Mouse (Mus musculus): ENCODE results near the gene Depp1. TPM values are rescaled to one million over a fixed set of nuclear protein-coding genes. Genes with fewer than 3 reads are reported as not detected.

Depp1 gene
- polyA plus RNA-seq, 1 experiment from 2014 or later, result 38.5 TPM

DNA sequence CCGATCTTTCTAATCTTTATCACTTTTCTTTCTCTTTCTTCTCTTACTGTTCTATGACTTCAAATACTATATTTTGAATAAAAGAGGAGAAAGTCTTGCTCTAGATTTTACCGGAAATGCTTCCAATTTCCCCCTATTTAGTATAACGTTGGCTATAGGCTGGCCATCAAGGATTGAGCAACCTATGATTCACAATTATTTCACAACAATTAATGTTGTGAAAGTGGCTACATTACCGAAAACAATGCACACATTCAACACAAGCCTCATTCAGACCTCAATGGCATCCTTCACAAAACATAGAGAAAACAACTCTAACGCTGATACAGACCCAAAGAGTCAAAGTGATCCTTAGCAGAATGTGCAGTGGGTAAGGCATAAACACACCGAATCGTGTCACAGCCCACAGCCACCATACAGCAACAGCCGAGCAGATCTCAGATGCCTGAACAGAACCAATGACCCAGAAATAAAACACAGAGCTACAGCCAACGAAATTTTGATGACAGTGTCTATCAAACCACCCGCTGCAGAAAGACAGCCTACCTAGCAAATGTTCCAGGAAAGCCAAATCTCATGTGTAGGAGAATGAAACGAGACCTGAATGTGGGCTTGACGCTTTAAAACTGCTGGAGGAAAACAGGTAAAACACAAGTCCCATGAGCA, 15.8 kb downstream of the Depp1 start:
- Histone ChIP-seq H3K4me3 (ENCODE audit: low read length) (no peak overlapping the region), H3K27me3 (ENCODE audit: insufficient read depth, low read length) (no peaks in the 10 kb centered on the region), H3K9me3 (ENCODE audit: low read length) (no peaks in the 10 kb centered on the region), H3K9ac (replicated peaks; ENCODE audit: low read length) (no peak overlapping the region), H3K36me3 (ENCODE audit: insufficient read depth, low read length) (no peaks in the 10 kb centered on the region), H3K4me1 (ENCODE audit: insufficient read depth, low read length) (peaks cover 10% of the 10 kb centered on the region; the same call in 1 of the 2 replicates), H3K27ac (ENCODE audit: low read length) (no peak overlapping the region), H3K4me2 (replicated peaks; ENCODE audit: low read depth, low read length) (no peak overlapping the region)
- no peak for ATAC-seq (ENCODE audit: low FRiP score, low TSS enrichment)
- WGBS, result 77% methylated on average over 12 of the region's 12 CpGs

DNA sequence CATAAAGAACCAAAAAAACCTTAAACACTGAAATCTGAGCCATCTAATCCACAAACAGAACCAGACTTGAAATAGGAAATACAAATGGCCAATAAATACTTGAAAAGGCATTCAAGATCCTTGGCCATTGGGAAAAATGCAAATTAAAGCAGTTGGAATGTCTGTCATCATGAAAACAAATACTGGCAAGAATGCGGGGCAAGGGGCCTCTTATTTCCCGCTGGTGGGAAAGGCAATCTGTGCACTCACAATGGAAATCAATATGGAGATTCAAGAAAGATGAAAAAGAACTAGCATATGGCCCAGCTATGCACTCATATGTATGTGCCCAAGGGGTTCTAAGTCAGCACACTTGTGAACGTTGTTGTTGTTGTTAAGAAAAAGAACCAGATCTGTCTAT, 16.5 kb downstream of the Depp1 start:
- Histone ChIP-seq H3K4me1 (ENCODE audit: insufficient read depth, low read length) (peaks cover 10% of the 10 kb centered on the region; the same call in 1 of the 2 replicates), H3K9me3 (ENCODE audit: low read length) (no peaks in the 10 kb centered on the region), H3K4me3 (ENCODE audit: low read length) (no peak overlapping the region), H3K4me2 (replicated peaks; ENCODE audit: low read depth, low read length) (no peak overlapping the region), H3K27ac (ENCODE audit: low read length) (no peak overlapping the region), H3K36me3 (ENCODE audit: insufficient read depth, low read length) (no peaks in the 10 kb centered on the region), H3K27me3 (ENCODE audit: insufficient read depth, low read length) (no peaks in the 10 kb centered on the region), H3K9ac (replicated peaks; ENCODE audit: low read length) (no peak overlapping the region)
- WGBS, result 68% methylated on average over 3 of the region's 3 CpGs
- ATAC-seq (ENCODE audit: low FRiP score, low TSS enrichment), result no peak

DNA sequence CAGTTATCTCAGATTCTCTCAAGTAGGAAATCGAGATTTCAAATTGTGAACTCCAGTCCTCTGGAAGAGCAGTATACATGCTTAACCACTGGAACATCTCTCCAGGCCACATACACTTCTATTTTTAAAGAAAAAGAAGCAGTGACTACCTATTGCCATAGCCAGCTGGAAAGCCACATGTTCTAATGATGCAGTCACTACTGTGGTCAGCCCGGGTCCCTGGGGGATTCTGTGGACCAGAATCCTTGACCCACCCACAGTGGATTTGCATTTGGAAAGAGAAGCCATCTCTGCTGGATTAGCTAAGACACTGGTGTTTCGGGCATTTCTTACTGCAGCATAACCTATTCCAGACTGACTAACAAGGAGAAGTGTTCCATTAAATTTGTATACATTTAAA, 17.0 kb downstream of the Depp1 start:
- whole genome bisulfite sequencing, result 85% methylated on average over 3 of the region's 3 CpGs
- no peak for ATAC-seq (ENCODE audit: low FRiP score, low TSS enrichment)

DNA sequence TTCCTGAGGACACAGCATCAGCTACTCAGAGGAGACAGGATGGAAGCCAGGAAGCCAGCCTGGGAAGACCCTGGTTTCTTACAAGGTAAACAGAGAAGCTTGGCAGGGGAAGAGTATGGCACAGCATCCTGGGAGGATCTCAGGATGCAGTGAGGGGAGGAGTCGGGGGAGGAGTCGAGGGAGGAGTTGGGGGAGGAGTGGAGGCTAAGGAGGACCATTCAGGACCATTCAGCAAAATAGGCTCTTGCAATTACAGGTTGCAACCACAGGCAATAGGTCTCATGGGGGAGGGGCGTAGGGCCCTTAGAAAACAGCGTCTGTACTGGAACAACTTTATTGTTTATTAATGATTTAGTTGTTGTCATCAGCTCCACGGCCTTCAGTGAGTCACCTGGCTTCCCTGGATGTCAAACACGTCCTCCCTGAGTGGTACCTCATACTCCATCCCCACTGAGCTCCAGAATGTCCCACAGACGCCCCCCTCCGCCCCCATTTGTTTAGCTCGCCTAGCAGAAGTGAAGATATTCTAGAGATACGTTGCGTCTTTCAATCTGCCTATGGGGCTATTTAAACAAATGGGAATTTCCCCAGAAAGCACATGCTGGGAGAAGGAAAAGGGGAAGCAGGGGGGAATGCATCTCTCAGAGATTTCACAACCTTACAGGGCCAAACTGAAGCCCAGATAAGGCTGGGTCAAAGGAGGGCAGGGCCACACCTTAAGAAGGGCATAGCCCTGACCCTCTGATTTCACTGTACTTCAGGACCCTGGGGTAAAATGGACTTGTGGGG, 18.5 kb downstream of the Depp1 start:
- Histone ChIP-seq H3K36me3 (ENCODE audit: insufficient read depth, low read length) (no peaks in the 10 kb centered on the region), H3K9ac (replicated peaks; ENCODE audit: low read length) (no peak overlapping the region), H3K4me1 (ENCODE audit: insufficient read depth, low read length) (peaks cover 17% of the 10 kb centered on the region), H3K9me3 (ENCODE audit: low read length) (no peaks in the 10 kb centered on the region), H3K27me3 (ENCODE audit: insufficient read depth, low read length) (no peaks in the 10 kb centered on the region), H3K4me3 (ENCODE audit: low read length) (no peak overlapping the region), H3K4me2 (replicated peaks; ENCODE audit: low read depth, low read length) (no peak overlapping the region), H3K27ac (ENCODE audit: low read length) (no peak overlapping the region)
- WGBS, result 42% methylated on average over 11 of the region's 11 CpGs
- ATAC-seq (ENCODE audit: low FRiP score, low TSS enrichment), result no peak

More for the DNA sequence above, 17.0 kb downstream of the Depp1 start:
- Histone ChIP-seq H3K4me3 (ENCODE audit: low read length) (no peak overlapping the region), H3K4me2 (replicated peaks; ENCODE audit: low read depth, low read length) (no peak overlapping the region), H3K36me3 (ENCODE audit: insufficient read depth, low read length) (no peaks in the 10 kb centered on the region), H3K27me3 (ENCODE audit: insufficient read depth, low read length) (no peaks in the 10 kb centered on the region), H3K9ac (replicated peaks; ENCODE audit: low read length) (no peak overlapping the region), H3K27ac (ENCODE audit: low read length) (no peak overlapping the region), H3K9me3 (ENCODE audit: low read length) (no peaks in the 10 kb centered on the region), H3K4me1 (ENCODE audit: insufficient read depth, low read length) (peaks cover 10% of the 10 kb centered on the region; the same call in 1 of the 2 replicates)

DNA sequence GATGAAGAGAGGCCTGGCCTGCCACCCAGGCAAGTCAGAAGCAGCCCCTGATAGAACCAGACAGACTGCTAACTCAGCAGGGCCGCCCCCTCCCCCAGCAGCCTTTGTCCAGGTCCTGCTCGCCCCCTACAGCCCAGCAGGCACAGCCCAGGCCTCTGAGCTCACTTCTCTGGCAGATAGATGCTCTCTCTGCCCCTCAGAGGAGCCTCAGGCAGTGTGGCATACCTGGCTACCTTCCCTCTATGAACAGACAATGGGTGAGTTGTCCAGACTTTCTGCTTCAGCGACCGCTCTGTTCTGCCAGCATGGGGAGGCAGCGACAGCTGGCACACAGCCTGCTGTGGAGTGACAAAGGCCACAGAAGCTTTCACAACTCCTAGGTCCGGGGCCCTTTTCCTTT, 19.7 kb downstream of the Depp1 start:
- H3K4me2 ChIP-seq (replicated peaks; ENCODE audit: low read depth, low read length), result no peak overlapping the region
- no peak for ATAC-seq (ENCODE audit: low FRiP score, low TSS enrichment)
- no peak overlapping the region for H3K27ac ChIP-seq (ENCODE audit: low read length)
- WGBS, result 39% methylated on average over 6 of the region's 6 CpGs
- H3K4me3 ChIP-seq (ENCODE audit: low read length), result no peak overlapping the region
- no peaks in the 10 kb centered on the region for H3K27me3 ChIP-seq (ENCODE audit: insufficient read depth, low read length)
- no peaks in the 10 kb centered on the region for H3K36me3 ChIP-seq (ENCODE audit: insufficient read depth, low read length)
- no peak overlapping the region; the same call in 1 of the 2 replicates for H3K9ac ChIP-seq (replicated peaks; ENCODE audit: low read length)
- no peaks in the 10 kb centered on the region for H3K9me3 ChIP-seq (ENCODE audit: low read length)
- H3K4me1 ChIP-seq (ENCODE audit: insufficient read depth, low read length), result peaks cover 17% of the 10 kb centered on the region

DNA sequence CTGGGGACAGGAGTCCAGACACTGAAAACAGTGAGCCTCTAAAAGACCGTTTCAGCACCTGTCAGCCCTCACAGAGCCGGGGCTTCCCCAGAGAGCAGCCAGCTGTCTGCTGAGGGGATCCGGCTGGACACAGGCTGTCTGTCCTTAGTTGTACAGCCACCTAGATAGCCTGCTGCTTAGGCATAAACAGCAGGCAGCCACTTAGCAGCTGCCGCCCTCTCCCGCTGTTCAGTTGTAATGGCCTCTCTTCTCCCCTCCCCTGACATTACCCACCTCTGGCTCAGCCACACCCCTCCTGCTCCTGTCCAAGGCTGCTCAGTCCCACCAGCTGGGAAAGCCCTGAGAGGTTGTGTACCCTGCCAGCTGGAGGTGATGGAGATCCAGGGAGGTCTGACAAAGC, 20.6 kb downstream of the Depp1 start:
- H3K27me3 ChIP-seq (ENCODE audit: insufficient read depth, low read length), result no peaks in the 10 kb centered on the region
- H3K27ac ChIP-seq (ENCODE audit: low read length), result no peak overlapping the region
- no peaks in the 10 kb centered on the region for H3K36me3 ChIP-seq (ENCODE audit: insufficient read depth, low read length)
- peak; percentile 27 for ATAC-seq (ENCODE audit: low FRiP score, low TSS enrichment)
- H3K4me2 ChIP-seq (replicated peaks; ENCODE audit: low read depth, low read length), result no peak overlapping the region
- H3K4me3 ChIP-seq (ENCODE audit: low read length), result no peak overlapping the region
- peaks cover 17% of the 10 kb centered on the region for H3K4me1 ChIP-seq (ENCODE audit: insufficient read depth, low read length)
- H3K9ac ChIP-seq (replicated peaks; ENCODE audit: low read length), result no peak overlapping the region
- H3K9me3 ChIP-seq (ENCODE audit: low read length), result no peaks in the 10 kb centered on the region
- 13% methylated on average over 5 of the region's 5 CpGs for WGBS

DNA sequence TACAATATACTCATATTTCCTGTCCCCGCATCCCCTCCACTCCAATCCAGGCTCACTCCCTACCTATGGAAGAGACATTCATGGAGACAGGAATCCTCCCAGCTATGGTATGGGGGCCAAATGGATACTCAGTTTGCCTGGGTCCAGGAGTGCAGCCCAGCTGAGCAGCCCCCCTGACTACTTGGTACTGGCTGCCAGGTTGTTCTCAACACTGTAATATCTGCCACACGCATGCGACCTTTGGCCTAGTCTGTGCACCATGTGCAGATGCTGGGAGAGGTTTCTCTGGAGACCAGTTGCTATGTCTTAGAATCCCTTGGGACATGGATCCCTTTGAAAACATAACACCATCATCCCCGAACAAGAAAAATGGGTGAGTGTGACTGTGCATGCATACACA, 21.4 kb downstream of the Depp1 start:
- ATAC-seq (ENCODE audit: low FRiP score, low TSS enrichment), result no peak
- 84% methylated on average over 4 of the region's 4 CpGs for WGBS
- no peak overlapping the region for H3K4me2 ChIP-seq (replicated peaks; ENCODE audit: low read depth, low read length)

DNA sequence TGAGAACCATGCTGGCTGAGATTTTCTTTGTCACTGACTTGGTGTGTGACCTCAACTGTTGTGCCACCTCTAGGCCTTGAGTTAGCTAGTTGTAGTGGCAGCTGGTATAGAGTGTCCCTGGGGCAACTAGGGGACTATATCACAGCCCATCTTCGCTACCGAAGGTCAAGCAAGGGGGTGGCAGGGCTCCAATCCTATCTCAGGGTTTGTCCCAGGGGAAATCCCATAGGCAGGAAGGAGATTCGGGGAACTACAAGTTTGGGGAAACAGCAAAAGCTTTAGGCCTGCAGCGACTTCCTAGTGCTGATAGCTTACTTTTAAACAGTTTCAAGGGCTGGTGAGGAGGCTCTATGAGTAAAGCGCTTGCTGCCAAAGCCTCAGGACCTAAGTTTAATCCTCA, 21.9 kb downstream of the Depp1 start:
- H3K36me3 ChIP-seq (ENCODE audit: insufficient read depth, low read length), result no peaks in the 10 kb centered on the region
- no peaks in the 10 kb centered on the region for H3K27me3 ChIP-seq (ENCODE audit: insufficient read depth, low read length)
- WGBS, result 73% methylated on average over 5 of the region's 5 CpGs
- H3K4me1 ChIP-seq (ENCODE audit: insufficient read depth, low read length), result peaks cover 23% of the 10 kb centered on the region
- H3K9me3 ChIP-seq (ENCODE audit: low read length), result no peaks in the 10 kb centered on the region
- H3K4me3 ChIP-seq (ENCODE audit: low read length), result no peak overlapping the region
- ATAC-seq (ENCODE audit: low FRiP score, low TSS enrichment), result no peak
- H3K27ac ChIP-seq (ENCODE audit: low read length), result no peak overlapping the region
- H3K9ac ChIP-seq (replicated peaks; ENCODE audit: low read length), result no peak overlapping the region
- H3K4me2 ChIP-seq (replicated peaks; ENCODE audit: low read depth, low read length), result no peak overlapping the region

More for the DNA sequence above, 21.4 kb downstream of the Depp1 start:
- no peaks in the 10 kb centered on the region for H3K27me3 ChIP-seq (ENCODE audit: insufficient read depth, low read length)
- no peak overlapping the region for H3K27ac ChIP-seq (ENCODE audit: low read length)
- no peaks in the 10 kb centered on the region for H3K9me3 ChIP-seq (ENCODE audit: low read length)
- no peak overlapping the region for H3K4me3 ChIP-seq (ENCODE audit: low read length)
- H3K9ac ChIP-seq (replicated peaks; ENCODE audit: low read length), result no peak overlapping the region
- H3K36me3 ChIP-seq (ENCODE audit: insufficient read depth, low read length), result no peaks in the 10 kb centered on the region
- H3K4me1 ChIP-seq (ENCODE audit: insufficient read depth, low read length), result peaks cover 23% of the 10 kb centered on the region

DNA sequence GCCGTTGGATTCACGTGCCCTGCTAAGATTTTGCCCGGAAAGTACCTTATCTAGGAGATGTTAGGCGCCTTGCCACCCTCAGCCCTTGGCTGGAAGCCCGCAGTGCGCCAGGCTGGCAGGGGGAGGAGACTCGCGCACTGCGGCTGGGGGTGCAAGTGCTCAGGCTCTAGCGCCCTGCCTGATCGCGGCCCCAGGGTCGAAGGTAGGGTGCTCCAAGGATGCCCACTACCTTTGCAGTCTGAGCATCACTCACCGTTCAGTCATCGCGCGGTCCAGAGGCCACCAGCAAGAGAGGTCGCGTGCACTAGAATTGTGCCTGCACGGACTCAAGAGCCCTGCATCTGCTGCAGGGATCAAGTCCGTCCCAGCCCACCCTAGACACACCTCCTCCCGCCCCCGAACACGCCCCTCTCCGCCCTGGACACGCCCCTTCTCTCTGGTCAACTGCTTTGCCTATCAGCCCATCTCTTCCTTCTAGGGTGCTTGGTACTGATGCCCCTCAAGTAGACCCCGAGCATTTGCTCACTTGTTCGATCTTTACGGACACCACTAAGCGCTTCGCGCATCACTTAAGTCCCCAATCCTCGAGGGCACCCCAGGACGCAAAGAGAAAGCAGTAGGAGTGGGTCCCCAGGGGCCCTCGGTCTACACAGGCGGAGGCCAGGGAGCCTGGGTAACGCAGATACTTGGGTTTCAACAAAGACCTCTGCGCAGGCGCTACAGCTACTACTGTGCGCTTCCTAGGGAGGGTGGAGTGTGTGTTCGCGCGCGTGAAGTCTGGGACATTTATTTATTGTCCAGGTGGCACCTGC, 23.3 kb downstream of the Depp1 start, which contains the start of gene Rassf4:
Gene Rassf4 (minus strand): TSS at position 482 of the 812 bp plus-strand sequence.
- Histone ChIP-seq H3K36me3 (ENCODE audit: insufficient read depth, low read length) (no peaks in the 10 kb centered on the region), H3K9me3 (ENCODE audit: low read length) (no peaks in the 10 kb centered on the region), H3K4me3 (ENCODE audit: low read length) (peak within 1 kb of the TSS; percentile 49), H3K27ac (ENCODE audit: low read length) (peak within 1 kb of the TSS; percentile 21), H3K4me1 (ENCODE audit: insufficient read depth, low read length) (peaks cover 23% of the 10 kb centered on the region), H3K27me3 (ENCODE audit: insufficient read depth, low read length) (no peaks in the 10 kb centered on the region), H3K9ac (replicated peaks; ENCODE audit: low read length) (peak within 1 kb of the TSS; percentile 59), H3K4me2 (replicated peaks; ENCODE audit: low read depth, low read length) (peak within 1 kb of the TSS; percentile 96)
- ATAC-seq (ENCODE audit: low FRiP score, low TSS enrichment), result peak; percentile 91
- WGBS, result under 1% methylated on average over 44 of the region's 44 CpGs
